Mouse (Mus musculus): ENCODE results near the gene Omt2a.
"Not testable (repeated sequence)": the region's sequence is repeated elsewhere in the genome, so short reads cannot be mapped to it uniquely, and the experiment has no call there.

The Omt2a gene

DNA sequence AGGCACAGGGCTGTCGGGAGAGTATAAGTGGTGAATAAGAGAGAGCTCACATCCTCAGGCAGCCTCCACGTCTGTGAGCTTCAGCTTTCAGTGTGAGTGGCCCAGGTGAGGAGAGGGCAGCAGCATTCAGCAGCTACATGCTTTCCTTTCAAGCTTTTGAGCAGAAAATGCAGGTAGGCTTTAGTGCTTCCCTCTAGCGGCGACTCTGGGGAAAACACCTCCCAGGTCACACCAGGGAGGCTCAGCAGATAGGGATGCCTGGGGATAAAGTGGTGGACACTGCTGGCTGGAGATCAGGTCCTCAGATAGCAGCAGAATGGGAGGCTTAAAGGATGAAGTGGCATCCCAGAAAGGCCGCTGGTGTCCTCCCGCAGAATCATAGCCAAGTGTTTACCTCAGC lies 18.5 kb downstream of the Omt2a start:
- peak; percentile 3 for DNase-seq

DNA sequence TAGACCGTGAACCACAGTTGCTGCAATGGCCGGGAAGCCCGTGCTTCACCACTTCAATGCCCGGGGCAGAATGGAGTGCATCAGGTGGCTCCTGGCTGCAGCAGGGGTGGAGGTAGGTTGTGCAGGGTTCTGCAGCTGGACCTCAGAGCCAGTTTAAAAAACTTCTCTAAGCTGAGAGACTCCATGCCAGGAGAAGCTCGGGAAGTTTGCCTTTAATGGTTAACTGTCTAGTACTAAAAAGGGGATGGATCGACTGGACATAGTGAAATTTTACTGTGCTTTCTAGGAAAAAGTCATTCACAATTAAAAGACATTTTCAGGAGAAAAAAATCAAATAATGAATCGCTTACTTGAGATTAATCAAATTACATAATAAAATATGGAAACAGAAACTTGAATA lies 19.8 kb downstream of the Omt2a start:
- DNase-seq = not testable (repeated sequence)

DNA sequence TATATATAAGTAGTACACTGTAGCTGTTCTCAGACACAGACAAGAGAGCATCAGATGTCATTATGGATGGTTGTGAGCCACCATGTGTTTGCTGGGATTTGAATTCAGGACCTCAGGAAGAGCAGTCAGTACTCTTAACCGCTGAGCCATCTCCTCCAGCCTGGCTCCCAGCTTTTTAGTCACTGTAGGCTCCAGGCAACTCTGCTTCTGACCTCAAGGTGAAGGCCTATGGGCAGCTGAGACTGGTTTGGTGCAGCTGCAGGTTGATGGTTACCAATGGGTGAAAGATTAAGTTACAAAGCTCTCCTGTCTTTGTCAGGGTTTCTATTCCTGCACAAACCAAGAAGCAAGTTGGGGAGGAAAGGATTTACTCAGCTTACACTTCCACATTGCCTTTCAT lies 20.9 kb downstream of the Omt2a start:
- not testable (repeated sequence) for DNase-seq

DNA sequence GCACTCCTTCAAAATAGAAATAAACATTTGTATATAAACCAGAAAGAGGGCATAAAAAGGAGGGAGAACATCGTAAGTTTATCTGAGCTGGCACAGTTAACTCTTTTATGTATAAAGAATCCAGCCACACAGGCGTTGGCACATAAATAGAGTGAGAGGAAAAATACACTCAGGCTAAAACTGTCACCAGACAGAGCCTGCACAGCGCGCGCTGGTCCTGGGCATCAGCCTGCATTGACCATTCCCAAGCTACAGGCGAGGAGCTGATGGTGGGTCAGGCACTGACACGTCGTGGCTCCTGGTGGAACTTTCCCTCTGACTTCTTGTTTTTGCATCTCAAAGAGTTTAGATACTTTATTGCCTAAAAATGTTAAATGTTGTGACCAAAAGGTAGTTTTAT lies 22.1 kb downstream of the Omt2a start:
- not testable (repeated sequence) for DNase-seq

DNA sequence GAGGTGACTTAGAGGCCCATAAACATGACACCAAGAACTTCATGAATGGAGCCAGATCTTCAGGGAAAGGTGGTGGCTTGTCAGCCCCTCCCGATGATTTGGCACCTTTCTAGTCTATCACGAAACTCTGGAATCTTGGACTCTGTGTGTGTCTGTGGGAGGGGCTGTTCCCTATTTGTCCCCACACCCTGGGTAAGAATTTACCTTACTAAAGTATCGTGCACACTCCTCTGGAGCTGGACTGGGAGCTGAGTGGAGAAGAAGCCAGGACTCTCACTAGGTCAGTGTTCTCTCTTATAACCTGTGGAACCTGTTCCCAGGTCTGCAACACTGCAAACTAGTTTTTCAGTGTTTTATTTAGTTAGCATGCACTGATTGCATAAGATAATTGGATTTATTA lies 24.9 kb downstream of the Omt2a start, which contains the start of gene Gm10639:
Gene Gm10639, plus strand, starts transcription at position 201 of the 400 bp plus-strand sequence.
- DNase-seq = not testable (repeated sequence)

DNA sequence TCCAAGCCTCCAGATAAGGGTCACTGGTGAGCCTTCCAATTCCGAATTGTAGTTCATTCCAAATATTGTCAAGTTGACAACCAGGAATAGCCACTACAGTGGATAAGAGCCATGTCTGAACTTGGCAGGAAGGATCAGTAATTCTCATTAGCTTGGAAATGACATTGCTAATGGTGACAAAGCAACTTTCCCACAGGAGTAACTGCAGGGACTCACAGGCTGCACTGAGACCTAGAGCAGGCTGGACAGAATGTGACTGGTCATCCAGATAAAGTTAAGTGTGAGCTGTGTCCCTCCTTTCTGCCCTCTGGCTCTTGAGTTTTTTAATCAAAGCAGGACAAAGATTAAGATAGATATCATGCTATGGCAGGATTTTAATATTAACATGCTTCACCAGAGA lies 25.5 kb downstream of the Omt2a start:
- DNase-seq = not testable (repeated sequence)

DNA sequence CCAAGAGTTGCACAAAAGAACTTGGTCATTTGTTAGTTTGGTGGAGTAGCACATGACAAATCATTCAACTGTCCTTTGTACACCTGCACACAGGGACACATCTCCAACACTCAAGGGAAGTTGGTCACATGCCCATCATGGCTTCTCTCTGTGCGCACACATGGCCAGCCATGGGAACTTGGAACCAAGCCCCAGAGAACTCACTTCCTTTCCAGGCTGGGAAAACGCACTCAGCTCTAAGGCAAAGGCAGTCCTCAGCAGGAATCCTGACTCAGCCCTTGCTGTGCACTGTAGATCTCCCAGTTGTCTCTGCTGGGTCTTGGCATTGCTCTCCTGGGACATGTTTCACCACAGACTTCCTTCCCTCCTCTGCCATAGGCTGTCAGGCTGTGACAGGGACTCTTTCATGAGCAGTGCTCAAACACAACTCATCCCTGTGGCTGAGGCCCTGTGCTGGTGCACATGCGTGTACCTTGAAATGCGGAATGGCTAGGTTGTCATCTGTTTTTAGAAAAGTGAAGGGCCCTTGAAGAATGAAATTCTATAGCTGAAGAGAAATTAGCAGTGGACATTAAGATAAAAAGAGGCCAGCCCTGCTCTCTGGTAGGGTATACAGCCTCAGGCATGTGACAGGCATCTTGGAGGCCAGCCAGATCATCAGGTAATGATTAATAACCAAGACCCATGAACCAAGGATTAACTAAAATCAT lies 32.4 kb downstream of the Omt2a start:
- not testable (repeated sequence) for DNase-seq

DNA sequence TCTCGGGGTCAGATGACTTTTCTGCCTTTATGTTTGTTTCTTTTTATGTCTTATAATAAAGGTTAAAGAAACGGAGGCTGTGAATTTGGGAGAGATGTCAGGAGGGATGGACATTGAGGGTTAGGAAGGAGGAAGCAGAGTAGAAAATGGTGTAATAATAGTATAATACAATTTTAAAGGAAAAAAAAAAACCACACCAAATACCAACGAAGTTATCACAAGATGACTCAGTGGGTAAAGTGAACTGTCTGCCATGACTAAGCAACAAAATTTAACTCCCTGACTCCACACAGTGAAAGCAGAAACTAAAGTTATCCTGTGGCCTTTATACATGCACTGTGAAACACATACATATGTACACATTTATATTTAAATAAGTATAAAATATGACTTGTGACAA lies 43.7 kb downstream of the Omt2a start:
- not testable (repeated sequence) for DNase-seq

Measured in cerebellum, adult 9-11 months (tissue).